Mouse (Mus musculus): ENCODE measurements around the gene Grem1.
A peak's percentile ranks its signal among the peaks of the same experiment; 100 is the strongest.

The Grem1 gene

GRCm38 (mm10) chr2:113758311-113759161 is at the start of gene Grem1:
Grem1 (minus strand) TSS chr2:113758646.
- DNase-seq (ENCODE audit: low read depth, low spot score), result no peak

- peak; percentile 35 for DNase-seq (ENCODE audit: low read depth, low spot score)
Measured at GRCm38 (mm10) chr2:113807640-113808039, 49.2 kb upstream of the Grem1 start.

GRCm38 (mm10) chr2:113806851-113807577 is 48.6 kb upstream of the Grem1 start:
- no peak for DNase-seq (ENCODE audit: low read depth, low spot score)

- no peak for DNase-seq (ENCODE audit: low read depth, low spot score)
Measured at GRCm38 (mm10) chr2:113805765-113806164, 47.3 kb upstream of the Grem1 start.

GRCm38 (mm10) chr2:113803753-113804152 is 45.3 kb upstream of the Grem1 start:
- no peak for DNase-seq (ENCODE audit: low read depth, low spot score)

- DNase-seq (ENCODE audit: low read depth, low spot score), result no peak
Measured at GRCm38 (mm10) chr2:113800846-113801245, 42.4 kb upstream of the Grem1 start.

GRCm38 (mm10) chr2:113798605-113799004 is 40.2 kb upstream of the Grem1 start:
- no peak for DNase-seq (ENCODE audit: low read depth, low spot score)

GRCm38 (mm10) chr2:113795186-113795585 is 36.7 kb upstream of the Grem1 start:
- no peak for DNase-seq (ENCODE audit: low read depth, low spot score)

- DNase-seq (ENCODE audit: low read depth, low spot score), result no peak
Measured at GRCm38 (mm10) chr2:113793521-113793920, 35.1 kb upstream of the Grem1 start.

- no peak for DNase-seq (ENCODE audit: low read depth, low spot score)
Measured at GRCm38 (mm10) chr2:113788821-113789387, 30.5 kb upstream of the Grem1 start.

GRCm38 (mm10) chr2:113787882-113788281 is 29.4 kb upstream of the Grem1 start:
- no peak for DNase-seq (ENCODE audit: low read depth, low spot score)

- DNase-seq (ENCODE audit: low read depth, low spot score), result no peak
Measured at GRCm38 (mm10) chr2:113784851-113785250, 26.4 kb upstream of the Grem1 start.

GRCm38 (mm10) chr2:113781521-113781920 is 23.1 kb upstream of the Grem1 start:
- DNase-seq (ENCODE audit: low read depth, low spot score), result no peak

GRCm38 (mm10) chr2:113781107-113781506 is 22.7 kb upstream of the Grem1 start:
- DNase-seq (ENCODE audit: low read depth, low spot score), result no peak

GRCm38 (mm10) chr2:113779336-113779735 is 20.9 kb upstream of the Grem1 start:
- no peak for DNase-seq (ENCODE audit: low read depth, low spot score)

- no peak for DNase-seq (ENCODE audit: low read depth, low spot score)
Measured at GRCm38 (mm10) chr2:113778036-113778435, 19.6 kb upstream of the Grem1 start.

- DNase-seq (ENCODE audit: low read depth, low spot score), result no peak
Measured at GRCm38 (mm10) chr2:113776297-113776696, 17.9 kb upstream of the Grem1 start.

GRCm38 (mm10) chr2:113774150-113774805 is 15.8 kb upstream of the Grem1 start:
- no peak for DNase-seq (ENCODE audit: low read depth, low spot score)

GRCm38 (mm10) chr2:113768541-113769303 is 10.3 kb upstream of the Grem1 start:
- DNase-seq (ENCODE audit: low read depth, low spot score), result no peak

GRCm38 (mm10) chr2:113765885-113766284 is 7.4 kb upstream of the Grem1 start:
- DNase-seq (ENCODE audit: low read depth, low spot score), result no peak

GRCm38 (mm10) chr2:113764968-113765367 is 6.5 kb upstream of the Grem1 start:
- no peak for DNase-seq (ENCODE audit: low read depth, low spot score)
